Mouse (Mus musculus) left cerebral cortex, adult 18-20 months (tissue): Measurements from ENCODE around the gene Sult1e1. TPM values are rescaled to one million over a fixed set of nuclear protein-coding genes. Genes with fewer than 3 reads are reported as not detected.

Experiments used
- microRNA-seq, 2 experiments: library from miRNA; unstranded; fragments of <30 nt; microRNA quantifications; one replicate each; pipeline ENCODE4 v1.2.0; 2021
- total RNA-seq, 2 experiments: library from RNA; stranded (reverse); gene quantifications; 2 replicates each; pipeline ENCODE4 v1.2.3; 2021

The Sult1e1 gene
- total RNA-seq, 2 experiments from 2014 or later, result not detected

Small RNAs within 50 kb of the gene (microRNA-seq; reads per million reads assigned to microRNA genes)
- gene Mir3969, result 0 reads per million in 2 experiments

Other genes starting within 250 kb of the Sult1e1 start
- gene Ugt2b38, start 167.4 kb downstream of the Sult1e1 start, total RNA-seq, result not detected
- not detected for gene Ugt2a2, start 109.3 kb downstream of the Sult1e1 start, total RNA-seq
- not detected for gene Gm43638, start 104.8 kb downstream of the Sult1e1 start, total RNA-seq
- gene Ugt2a1, start 100.7 kb downstream of the Sult1e1 start, total RNA-seq, result not detected
- not detected for gene Sult1b1, start 53.4 kb downstream of the Sult1e1 start, total RNA-seq
- not detected for gene Sult1d1, start 22.6 kb downstream of the Sult1e1 start, total RNA-seq
- not detected for gene Csn1s1, start 74.6 kb upstream of the Sult1e1 start, total RNA-seq
- not detected for gene Csn2, start 108.0 kb upstream of the Sult1e1 start, total RNA-seq
- not detected for gene Csn1s2a, start 183.0 kb upstream of the Sult1e1 start, total RNA-seq
- not detected for gene Csn1s2b, start 216.5 kb upstream of the Sult1e1 start, total RNA-seq
- not detected for gene Prr27, start 234.1 kb upstream of the Sult1e1 start, total RNA-seq